Mouse (Mus musculus): ENCODE results near the gene Agl. TPM values are rescaled to one million over a fixed set of nuclear protein-coding genes. Genes with fewer than 3 reads are reported as not detected.

Gene Agl
- total RNA-seq, 2 experiments from 2014 or later: 43.5 to 66.5 TPM

- DNase-seq: no peak
Measured at GRCm38 (mm10) chr3:116694955-116695665, 112.9 kb downstream of the Agl start.

DNA sequence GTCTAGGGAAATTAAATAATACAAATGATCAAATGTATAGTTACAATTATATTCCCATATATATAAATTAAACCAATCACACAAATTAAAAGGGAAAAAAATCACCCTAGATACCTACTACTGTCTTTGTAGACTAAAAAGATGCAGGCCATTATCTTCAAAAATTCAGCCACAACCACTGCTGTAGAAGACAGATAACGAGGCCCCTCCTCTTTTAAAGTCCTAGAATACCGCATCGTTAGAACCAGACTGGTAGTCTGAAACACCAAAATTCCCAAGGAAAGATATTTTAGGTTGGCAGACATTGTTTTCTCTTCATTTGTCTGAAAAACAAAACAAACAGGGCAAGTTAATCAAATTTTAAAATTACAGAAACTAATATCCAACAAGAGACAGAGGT, 113.7 kb downstream of the Agl start:
- no peak for DNase-seq

Other genes starting within 250 kb of the Agl start
- gene Lrrc39, start 245.2 kb downstream of the Agl start, total RNA-seq (2021): 10 to 100 TPM in 1 of 2 experiments, 1 to 10 TPM in 1; 6.7 to 12.3 TPM
- 1 to 10 TPM; 4.5 to 6.6 TPM for gene Sass6, start 213.2 kb downstream of the Agl start, total RNA-seq (2021)
- gene Trmt13, start 193.6 kb downstream of the Agl start, total RNA-seq (2021): 10 to 100 TPM; 12.0 to 15.5 TPM
- 10 to 100 TPM; 44.3 to 47.9 TPM for gene Mfsd14a, start 145.5 kb downstream of the Agl start, total RNA-seq (2021)
- gene Gm43191, start 126.9 kb downstream of the Agl start, total RNA-seq (2021): not detected
- gene Slc35a3, start 95.3 kb downstream of the Agl start, total RNA-seq (2021): 10 to 100 TPM; 28.4 to 28.9 TPM
- 10 to 100 TPM; 13.9 to 17.4 TPM for gene Frrs1, start 51.3 kb upstream of the Agl start, total RNA-seq (2021)
- under 1 TPM in 1 of 2 experiments, not detected in 1; 0.21 TPM for gene 4930455H04Rik, start 160.1 kb upstream of the Agl start, total RNA-seq (2021)
- 10 to 100 TPM; 59.5 to 68.1 TPM for gene Palmd, start 160.8 kb upstream of the Agl start, total RNA-seq (2021)